Mouse (Mus musculus) kidney, adult 2 months (tissue): ENCODE measurements at regions not wholly inside any gene's neighbourhood (a gene's known extent, or its start where the extent isn't known, plus 50 kb on each side); places are given as distances from the start of the nearest gene placed in this dataset.

Source experiments
- CTCF ChIP-seq: fragments of 200-500 bp; conservative IDR thresholded peaks from 2 replicates; pipeline ENCODE4 v1.5.1; 2011; ENCODE audit warnings: low read depth, mild to moderate bottlenecking, control low read depth, low read length, moderate library complexity, mixed read lengths; ENCODE audit not compliant: insufficient read depth, insufficient read length
- POLR2A ChIP-seq: fragments of 200-500 bp; IDR thresholded peaks from one replicate; pipeline ENCODE4 v1.6.1; 2011; ENCODE audit warnings: low read depth, low read length, control low read depth

DNA sequence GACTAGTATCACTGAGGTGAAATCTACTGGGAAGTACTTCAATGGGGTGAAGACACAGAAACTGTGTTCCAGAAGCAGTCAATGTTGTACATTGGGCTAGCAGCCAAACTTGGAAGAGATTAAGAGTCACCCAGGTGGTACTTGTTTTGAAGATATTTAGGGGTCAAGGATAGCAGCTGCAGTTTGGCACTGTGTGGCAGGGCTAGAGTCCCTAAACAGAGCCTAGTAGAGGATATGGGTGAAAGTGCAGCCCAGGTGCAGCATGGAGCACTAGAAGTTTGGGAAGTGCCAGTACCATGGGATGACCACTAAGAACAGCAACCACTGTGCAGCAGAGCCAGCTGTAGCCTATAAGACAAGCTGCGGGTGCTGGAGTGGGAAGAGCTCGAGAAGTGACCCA, 70.6 kb upstream of the A1bg start:
- TF ChIP-seq POLR2A (no peak), CTCF (no peak)
